9 mouse cellular contexts compared by ENCODE assay signal in genomic region chr13:35771968-35772382, GRCm38 (mm10).
DNase-seq lines count a peak whose midpoint lies in the region; ATAC-seq and TF ChIP-seq lines count a peak whose summit lies in the region.
"Had no signal": no experiment of that assay in that cellular context is flagged by ENCODE, and none has a peak within 500 bp of the region (broad histone marks: within the 10 kb centered on the region; RNA-seq: fewer than 3 reads in every experiment).

No protein-coding gene starts in this region.

- H3K36me3 ChIP-seq in intestine, postnatal 0 days (ENCODE audit: control insufficient read depth, insufficient read depth): no peaks in the 10 kb centered on the region
- no peaks in the 10 kb centered on the region for H3K36me3 ChIP-seq in intestine, embryonic 16.5 days (ENCODE audit: control insufficient read depth, insufficient read depth, low read length)
- H3K36me3 ChIP-seq in liver, adult 2 months (ENCODE audit: control insufficient read depth, insufficient read depth, low read length): no peaks in the 10 kb centered on the region
- H3K36me3 ChIP-seq: limb, embryonic 15.5 days had no signal

- DNase-seq in ES-CJ7 (ENCODE audit: low read depth, low spot score): peak; percentile 58
- DNase-seq in frontal cortex, postnatal 25 days (ENCODE audit: low spot score in 2 of 2): peak; percentile 31 to 40
- no peak for DNase-seq in liver, adult 2 months (ENCODE audit: extremely low read depth, low read depth, low spot score)
- DNase-seq in Muller cell, postnatal 12 days (ENCODE audit: inconsistent ontology term): no peak

- TF ChIP-seq POLR2A in bone marrow macrophage, adult 2 months (IDR thresholded peaks at IDR 0.05; ENCODE audit: borderline replicate concordance, low read depth, low read length): no peak
- no peak for TF ChIP-seq POLR2A in liver, adult 2 months (IDR thresholded peaks at IDR 0.05; ENCODE audit: extremely low read depth, insufficient read depth, low read length)

- no peak; the same call in 1 of the 2 replicates for ATAC-seq in intestine, postnatal 0 days
- ATAC-seq in intestine, embryonic 16.5 days: no peak
- ATAC-seq in neutrophil, adult 5-6 weeks (ENCODE audit: extremely low read depth, insufficient number of reproducible peaks, low FRiP score, poor library complexity, severe bottlenecking): peak; percentile 49; the same call in 1 of the 2 replicates

- no peak overlapping the region for H3K9ac ChIP-seq in intestine, postnatal 0 days (ENCODE audit: low read depth, low read length)
- no peak overlapping the region for H3K9ac ChIP-seq in intestine, embryonic 16.5 days (ENCODE audit: low read depth, low read length)
- H3K9ac ChIP-seq in liver, adult 2 months (ENCODE audit: low read depth, low read length): no peak overlapping the region
- H3K9ac ChIP-seq: limb, embryonic 15.5 days had no signal

- H3K9me3 ChIP-seq in intestine, postnatal 0 days (ENCODE audit: control insufficient read depth): no peaks in the 10 kb centered on the region
- H3K9me3 ChIP-seq in intestine, embryonic 16.5 days (ENCODE audit: control insufficient read depth, low read length): no peaks in the 10 kb centered on the region
- H3K9me3 ChIP-seq: limb, embryonic 15.5 days had no signal

- H3K27ac ChIP-seq in intestine, postnatal 0 days (ENCODE audit: low read depth, low read length): no peak overlapping the region
- no peak overlapping the region for H3K27ac ChIP-seq in intestine, embryonic 16.5 days (ENCODE audit: low read length)
- H3K27ac ChIP-seq in bone marrow macrophage, adult 2 months (ENCODE audit: insufficient read depth, low read depth, low read length): no peak overlapping the region
- no peak overlapping the region for H3K27ac ChIP-seq in liver, adult 2 months (replicated peaks; ENCODE audit: insufficient read depth, low read depth, low read length)
- H3K27ac ChIP-seq: limb, embryonic 15.5 days had no signal

- peak; percentile 72 for TF ChIP-seq CTCF in intestine, postnatal 0 days (IDR thresholded peaks at IDR 0.05; ENCODE audit: low read depth)
- peak; percentile 57 for TF ChIP-seq CTCF in bone marrow macrophage, adult 2 months (IDR thresholded peaks at IDR 0.05; ENCODE audit: low read depth, low read length)
- TF ChIP-seq CTCF in liver, adult 2 months (IDR thresholded peaks at IDR 0.05; ENCODE audit: low read depth, low read length): peak; percentile 59

- H3K4me3 ChIP-seq in intestine, postnatal 0 days (ENCODE audit: low read depth, low read length): no peak overlapping the region
- H3K4me3 ChIP-seq in intestine, embryonic 16.5 days (ENCODE audit: low read length): no peak overlapping the region
- H3K4me3 ChIP-seq in bone marrow macrophage, adult 2 months (ENCODE audit: insufficient read depth, low read length): no peak overlapping the region
- H3K4me3 ChIP-seq in liver, adult 2 months (ENCODE audit: insufficient read depth, low read depth, low read length): no peak overlapping the region
- H3K4me3 ChIP-seq: limb, embryonic 15.5 days had no signal

- 0 out of 2 replicates have a peak, but pooled peaks cover 6% of the 10 kb centered on the region for H3K4me1 ChIP-seq in intestine, postnatal 0 days (replicated peaks; ENCODE audit: control insufficient read depth, insufficient read depth, low read length)
- H3K4me1 ChIP-seq in intestine, embryonic 16.5 days (ENCODE audit: control insufficient read depth, insufficient read depth, low read length): peaks cover 4% of the 10 kb centered on the region
- H3K4me1 ChIP-seq in bone marrow macrophage, adult 2 months (ENCODE audit: control insufficient read depth, insufficient read depth, low read length): no peaks in the 10 kb centered on the region
- peaks cover 3% of the 10 kb centered on the region; the same call in 1 of the 2 replicates for H3K4me1 ChIP-seq in liver, adult 2 months (ENCODE audit: control insufficient read depth, insufficient read depth, low read length)

- H3K4me2 ChIP-seq in intestine, postnatal 0 days (replicated peaks; ENCODE audit: low read depth): no peak overlapping the region
- H3K4me2 ChIP-seq in intestine, embryonic 16.5 days (ENCODE audit: low read depth, low read length): no peak overlapping the region
- H3K4me2 ChIP-seq: limb, embryonic 15.5 days had no signal

- H3K79me2 ChIP-seq in liver, adult 2 months (ENCODE audit: control insufficient read depth, insufficient read depth, low read length): peaks cover 38% of the 10 kb centered on the region

- H3K27me3 ChIP-seq in intestine, postnatal 0 days (replicated peaks; ENCODE audit: control insufficient read depth, insufficient read depth, low read length): no peaks in the 10 kb centered on the region
- H3K27me3 ChIP-seq in intestine, embryonic 16.5 days (replicated peaks; ENCODE audit: control insufficient read depth, insufficient read depth, low read length): no peaks in the 10 kb centered on the region
- no peaks in the 10 kb centered on the region for H3K27me3 ChIP-seq in liver, adult 2 months (ENCODE audit: control insufficient read depth, insufficient read depth, low read length)
- H3K27me3 ChIP-seq: limb, embryonic 15.5 days had no signal

- WGBS in intestine, postnatal 0 days: 69% methylated on average over 9 of the region's 9 CpGs
- 72% methylated on average over 9 of the region's 9 CpGs for WGBS in intestine, embryonic 16.5 days
- WGBS in liver, adult 2 months: 80% methylated on average over 9 of the region's 9 CpGs

Comparison
In these comparisons a context has a peak if more than half of its experiments do, and no peak if none do; other contexts are left out.
1. DNase-seq: peak in ES-CJ7 (single experiment) and frontal cortex, postnatal 25 days (2 of 2); none in liver, adult 2 months (single experiment) and Muller cell, postnatal 12 days (single experiment).
2. Peak in every context shown above with its lines, with median percentiles within 50 percentile points of each other: CTCF ChIP-seq.